Mouse (Mus musculus) 3134 (cell line): ENCODE data around the gene Trib3.
"Not testable (repeated sequence)": the region's sequence is repeated elsewhere in the genome, so short reads cannot be mapped to it uniquely, and the experiment has no call there.

Experiments used
- DNase-seq: peaks from one replicate; pipeline ENCODE4 v3.0.0-alpha.2; 2011; ENCODE audit warnings: low spot score; ENCODE audit not compliant: insufficient read length; ENCODE audit errors: extremely low read depth

Trib3 gene

DNA sequence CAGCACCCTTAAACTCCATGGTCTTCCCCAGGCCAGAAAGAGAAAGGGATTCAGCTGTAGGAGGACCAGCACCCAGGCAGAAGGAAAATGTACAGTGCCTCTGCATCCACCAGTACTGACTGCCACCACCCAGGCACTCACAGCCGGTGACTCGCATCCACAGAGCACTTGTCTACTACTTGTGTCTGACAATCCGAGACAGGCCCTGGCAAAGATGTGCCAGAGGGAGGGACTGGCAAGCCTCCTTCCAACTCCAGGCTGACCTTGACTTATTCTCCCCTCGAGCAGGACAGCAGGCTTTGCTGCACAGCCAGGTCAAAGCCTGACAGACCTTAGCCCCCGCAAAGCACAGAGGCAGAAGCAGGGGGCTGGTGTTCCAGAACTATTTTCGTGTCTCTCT lies 26.8 kb downstream of the Trib3 start:
- DNase-seq, result no peak

DNA sequence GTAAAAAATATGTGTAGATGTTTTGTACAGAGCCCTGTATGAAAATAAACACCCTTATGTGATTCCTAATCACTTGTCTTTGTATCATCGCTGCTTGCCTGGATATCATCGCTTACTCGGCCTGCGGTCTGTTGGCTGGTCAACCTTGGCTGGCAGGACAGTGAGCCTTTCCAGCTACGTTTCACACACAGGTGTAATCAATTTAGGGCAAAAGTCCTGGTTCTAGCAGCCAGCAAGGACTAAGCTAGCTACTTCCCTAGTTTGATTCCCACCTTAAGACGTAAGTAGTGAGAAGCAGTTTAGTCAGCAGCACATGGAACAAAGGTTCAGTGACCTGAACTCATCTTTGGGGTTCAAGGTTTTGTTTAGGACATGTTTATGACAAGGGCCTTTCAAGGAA lies 29.9 kb downstream of the Trib3 start:
- no peak for DNase-seq

DNA sequence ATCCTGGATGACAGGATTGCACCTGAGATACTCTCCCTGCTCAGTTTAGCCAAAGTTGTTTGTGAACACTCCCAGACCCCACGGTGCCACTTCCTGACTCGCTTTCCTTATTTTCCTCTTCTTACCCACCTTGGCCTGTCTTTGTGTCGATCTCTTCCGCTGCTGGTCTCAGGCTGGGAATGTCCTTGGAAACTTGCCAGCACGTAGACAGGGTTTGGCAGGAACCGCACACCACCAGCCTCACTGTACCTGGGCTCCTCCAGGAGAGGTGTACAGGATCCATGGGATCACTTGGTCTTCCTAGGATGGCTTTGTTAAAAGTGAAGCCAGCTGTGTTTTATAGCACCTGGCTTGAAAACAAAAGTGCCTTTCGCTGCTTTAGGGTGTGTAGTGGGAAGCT lies 30.8 kb downstream of the Trib3 start:
- no peak for DNase-seq

DNA sequence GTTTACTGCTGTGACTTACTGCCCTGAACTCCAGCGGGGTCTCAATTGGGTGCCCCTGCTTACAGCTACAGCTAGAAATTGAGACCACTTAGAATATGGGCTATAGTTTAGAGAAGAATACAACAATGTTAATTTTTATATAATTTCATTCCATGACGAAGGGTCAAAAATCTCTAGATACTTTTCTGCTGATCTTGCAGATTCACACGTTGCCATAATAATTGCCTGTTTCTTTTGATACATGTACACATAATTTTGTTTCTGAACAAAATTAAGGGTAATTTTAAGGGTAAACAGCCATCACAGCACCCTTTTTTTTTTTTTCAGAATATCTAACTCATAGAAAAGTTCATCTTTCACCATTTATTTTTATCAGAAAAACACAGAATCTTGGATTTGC lies 36.6 kb downstream of the Trib3 start:
- no peak for DNase-seq

DNA sequence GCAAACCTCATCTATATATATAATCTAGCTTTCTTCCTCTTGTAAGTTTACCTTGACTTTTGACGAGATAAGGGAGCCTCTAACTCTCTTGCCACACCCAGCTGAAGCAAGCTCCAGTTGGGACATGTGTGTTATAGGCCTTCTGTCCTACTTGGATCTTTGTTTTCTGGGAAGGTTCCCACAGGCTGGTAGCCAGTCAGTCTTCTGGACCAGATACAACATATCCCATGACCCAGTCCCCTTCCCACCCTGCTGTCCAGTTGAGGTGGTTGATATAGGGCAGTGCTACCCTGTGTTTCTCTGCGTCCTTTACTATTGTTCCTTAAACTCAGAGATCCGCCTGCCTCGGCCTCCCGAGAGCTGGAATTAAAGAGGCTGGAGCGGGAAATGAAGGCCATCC lies 38.4 kb downstream of the Trib3 start:
- DNase-seq, result no peak

DNA sequence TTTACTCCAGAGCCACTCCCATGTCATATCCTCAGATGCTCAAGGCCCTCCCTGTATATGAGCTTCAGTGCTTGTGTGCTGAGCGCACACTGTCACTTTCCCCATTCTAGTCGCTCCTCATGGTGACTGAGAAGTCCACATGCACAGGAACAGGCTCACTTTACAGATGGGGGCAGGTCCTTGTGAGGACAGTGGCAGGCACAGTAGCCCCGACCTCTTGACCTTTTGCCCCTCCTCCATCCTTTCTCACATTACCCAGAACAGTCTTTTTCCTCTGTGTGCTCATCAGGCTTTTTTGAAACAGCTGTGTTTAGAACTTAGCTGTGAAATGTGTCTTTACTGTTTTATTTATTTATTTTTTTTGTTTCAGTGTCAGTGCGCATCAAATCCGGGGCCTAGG lies 40.1 kb downstream of the Trib3 start:
- DNase-seq, result no peak

DNA sequence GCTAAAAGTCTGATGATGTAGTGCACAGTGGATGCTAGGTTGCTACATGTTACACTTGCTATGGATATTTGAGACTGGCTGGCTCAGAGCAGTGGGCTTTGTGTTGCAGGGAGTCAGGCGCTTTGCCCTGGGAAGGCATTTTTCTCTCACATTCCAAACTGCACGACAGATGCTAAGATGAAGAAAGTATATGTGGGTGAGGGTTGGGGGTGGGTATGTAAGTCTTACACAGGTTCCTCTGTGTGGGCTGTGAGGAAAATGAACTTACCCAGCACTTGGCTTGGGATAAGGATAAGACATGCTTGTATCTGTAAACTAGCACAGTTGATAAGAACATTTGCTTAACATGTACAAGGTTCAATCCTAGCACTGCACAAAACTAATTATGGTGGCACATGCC lies 41.0 kb downstream of the Trib3 start:
- DNase-seq, result no peak

DNA sequence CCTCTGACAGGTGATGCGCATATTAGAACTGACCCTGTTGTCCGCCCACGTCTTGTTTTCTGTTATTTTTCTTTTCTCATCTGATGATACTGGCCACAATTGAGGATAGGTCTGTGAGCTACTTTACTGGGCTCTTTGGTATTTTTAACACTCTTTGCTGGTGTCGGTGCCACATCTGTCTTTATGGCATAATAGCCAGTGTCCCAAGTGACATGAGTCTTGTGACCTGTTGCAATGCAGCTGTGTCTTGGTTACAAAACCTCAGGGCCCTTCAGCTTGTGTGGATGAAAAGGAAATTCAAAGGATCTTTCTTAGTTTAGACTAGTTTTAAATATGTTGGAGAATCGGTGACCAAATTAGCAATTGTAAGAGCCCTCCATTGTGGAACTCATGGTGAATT lies 49.3 kb downstream of the Trib3 start:
- DNase-seq, result no peak

DNA sequence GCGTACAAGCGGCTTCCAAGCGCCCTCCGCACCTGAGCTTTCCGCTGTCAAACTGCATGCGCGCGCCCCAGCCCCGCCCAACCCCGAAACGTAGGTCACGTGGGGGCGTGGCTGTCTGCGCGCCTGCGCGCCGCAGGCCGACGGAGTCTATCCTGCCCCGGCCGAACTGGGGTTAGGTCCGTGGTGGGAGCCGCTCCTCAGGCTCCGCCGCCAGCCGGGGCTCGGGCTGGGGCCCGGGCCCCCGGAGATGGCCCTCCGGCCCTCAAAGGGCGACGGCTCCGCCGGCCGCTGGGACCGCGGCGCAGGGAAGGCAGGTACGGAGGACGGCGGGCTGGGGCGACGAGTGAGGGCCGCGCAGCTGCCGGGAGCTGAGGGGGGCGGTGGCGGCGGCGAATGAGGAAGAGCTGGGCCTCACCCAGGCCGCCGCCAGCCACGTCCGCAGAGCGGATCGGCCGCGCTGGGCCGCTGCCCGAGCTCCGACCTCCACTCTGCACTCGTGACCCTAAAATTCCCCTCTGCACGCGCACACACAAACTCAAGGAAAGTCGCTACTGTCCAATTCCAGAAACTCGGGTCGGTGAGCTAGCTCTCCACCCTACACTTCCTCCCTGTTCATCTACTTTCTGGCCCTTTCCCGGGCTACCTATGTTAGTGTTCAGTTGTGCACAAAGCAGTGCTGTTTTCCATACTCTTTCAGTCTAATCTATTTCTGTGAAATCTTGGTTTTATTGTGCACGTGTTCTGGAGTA lies 49.9 kb downstream of the Trib3 start, which contains the start of gene Tbc1d20:
Tbc1d20 (plus strand) TSS at position 102 of the 749 bp plus-strand sequence.
- peak; percentile 93 for DNase-seq

DNA sequence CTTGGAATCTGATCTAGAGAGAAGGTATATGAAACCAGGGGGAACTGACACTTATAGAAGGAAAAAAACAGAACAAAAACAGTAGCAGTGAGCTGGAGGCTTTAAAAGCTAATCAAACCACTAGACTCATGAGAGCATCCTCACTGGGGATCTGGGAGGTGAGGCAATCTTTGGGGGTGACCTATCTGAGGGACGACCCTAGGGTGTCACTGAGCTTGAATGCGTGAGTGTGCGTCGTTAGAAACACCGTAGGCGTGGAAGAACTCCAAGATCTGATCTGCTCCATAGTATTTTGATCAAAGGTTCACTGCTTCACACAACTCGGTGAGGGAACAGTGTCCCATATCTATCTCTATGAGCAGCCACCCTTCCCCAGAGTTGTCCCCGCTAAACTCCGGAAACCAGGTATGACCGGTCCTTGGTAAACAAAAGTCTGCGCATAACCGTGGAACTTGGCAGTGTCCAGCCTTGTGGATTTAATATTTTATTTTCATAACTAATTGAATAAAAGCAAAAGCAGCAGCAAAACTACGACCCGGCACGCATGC lies 50.6 kb downstream of the Trib3 start:
- no peak for DNase-seq

DNA sequence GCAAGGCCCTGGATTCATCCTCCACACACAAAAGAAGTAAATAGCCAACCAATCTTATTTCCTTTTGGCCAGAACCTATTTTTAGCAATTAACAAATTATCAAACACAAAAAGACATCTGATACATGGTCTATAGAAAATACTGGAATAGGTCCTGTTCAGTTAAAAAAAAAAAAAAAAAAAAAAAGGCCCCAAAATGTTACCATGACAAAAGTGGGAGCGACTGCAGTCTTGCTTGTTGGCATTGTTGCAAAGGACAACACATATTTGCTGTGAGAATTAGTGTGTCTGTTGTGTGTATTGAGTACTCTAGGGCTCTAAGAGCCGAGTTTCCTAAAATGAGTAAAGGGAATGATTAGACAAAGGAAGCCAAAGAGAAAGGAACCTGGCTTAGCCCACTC lies 51.4 kb downstream of the Trib3 start:
- DNase-seq, result no peak

DNA sequence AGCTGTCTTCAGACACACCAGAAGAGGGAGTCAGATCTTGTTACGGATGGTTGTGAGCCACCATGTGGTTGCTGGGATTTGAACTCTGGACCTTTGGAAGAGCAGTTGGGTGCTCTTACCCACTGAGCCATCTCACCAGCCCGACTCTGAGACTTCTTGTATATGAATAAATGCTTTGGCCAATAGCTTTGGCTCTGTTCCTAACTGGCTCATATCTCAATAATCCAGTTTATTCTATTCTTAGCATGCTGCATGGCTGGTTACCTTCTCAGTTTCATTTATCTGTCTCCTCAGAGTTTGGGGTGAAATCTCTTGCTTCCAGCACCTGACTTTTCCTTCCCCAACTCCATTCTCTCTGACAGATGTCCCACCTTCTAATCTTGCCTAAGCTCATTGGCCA lies 54.2 kb downstream of the Trib3 start:
- DNase-seq, result not testable (repeated sequence)

DNA sequence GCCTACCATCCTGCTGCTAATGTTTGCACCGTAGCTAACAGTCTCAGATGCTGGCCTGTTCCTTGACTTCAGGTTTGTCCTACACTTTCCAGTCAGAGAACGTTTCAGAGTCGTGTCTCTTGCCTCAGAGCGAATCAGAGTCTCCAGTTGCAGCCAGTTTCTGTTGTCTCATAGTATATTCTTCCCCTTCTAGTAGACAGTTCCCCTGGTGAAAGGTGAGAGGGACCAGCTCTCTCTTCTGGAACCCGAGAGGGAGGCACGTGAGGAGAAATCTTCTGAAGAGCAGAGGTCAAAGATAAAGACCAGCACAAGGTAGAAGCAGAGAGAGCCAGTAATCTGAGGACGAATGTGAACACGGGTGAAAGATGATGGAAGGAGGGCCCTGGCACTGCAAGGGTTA lies 55.8 kb downstream of the Trib3 start:
- no peak for DNase-seq

DNA sequence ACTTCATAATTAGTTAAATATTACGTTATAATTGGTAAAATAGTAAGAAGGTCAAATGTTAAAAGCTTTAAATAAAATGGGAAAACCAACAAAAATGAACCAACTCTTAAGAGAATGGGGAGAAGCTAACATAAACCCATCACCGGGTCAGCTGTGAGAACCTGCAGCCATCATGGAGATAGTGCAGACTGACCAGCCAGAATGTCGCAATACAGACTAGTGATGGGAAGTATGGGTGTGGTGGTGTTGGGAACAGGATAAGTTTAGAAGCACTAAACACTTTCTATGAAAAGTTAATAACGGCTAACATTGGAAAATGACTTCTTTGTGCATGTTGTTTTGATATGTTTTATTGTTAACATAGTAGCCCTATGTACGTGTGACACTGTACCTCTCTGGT lies 56.3 kb downstream of the Trib3 start:
- no peak for DNase-seq
